Mouse (Mus musculus) G1E (cell line): ENCODE measurements at regions not wholly inside any gene's neighbourhood (a gene's known extent, or its start where the extent isn't known, plus 50 kb on each side); places are given as distances from the start of the nearest gene placed in this dataset.

Experiments used
- ATAC-seq: 2 replicates; pipeline ENCODE4 v1.8.0; 2016; ENCODE audit warnings: mild to moderate bottlenecking; ENCODE audit not compliant: insufficient number of reproducible peaks, poor library complexity, low FRiP score, severe bottlenecking; ENCODE audit errors: extremely low read depth
- DNase-seq: peaks from one replicate; pipeline ENCODE4 v3.0.0; 2012; ENCODE audit warnings: low spot score
- H3K27me3 ChIP-seq: 2 replicates; pipeline ENCODE4 v1.6.1; 2012; ENCODE audit warnings: mild to moderate bottlenecking, low read length, inconsistent platforms; ENCODE audit not compliant: insufficient read depth
- H3K36me3 ChIP-seq: replicated peaks from 2 replicates; pipeline ENCODE3; 2012; ENCODE audit warnings: mild to moderate bottlenecking, inconsistent platforms
- H3K4me1 ChIP-seq: 2 replicates; pipeline ENCODE4 v1.6.1; 2012; ENCODE audit warnings: low read depth, low read length, inconsistent platforms, mixed read lengths; ENCODE audit not compliant: insufficient read depth
- H3K4me3 ChIP-seq: 2 replicates; pipeline ENCODE4 v1.5.1; 2012; ENCODE audit warnings: low read depth, mild to moderate bottlenecking, inconsistent platforms, low read length, moderate library complexity, mixed read lengths
- H3K9me3 ChIP-seq: replicated peaks from 2 replicates; pipeline ENCODE4 v1.6.1; 2012; ENCODE audit warnings: inconsistent platforms
- CTCF ChIP-seq: IDR thresholded peaks from 2 replicates; pipeline ENCODE4 v1.5.1; 2012; ENCODE audit warnings: low read depth, low read length, inconsistent platforms, mixed read lengths
- GATA1 ChIP-seq: IDR thresholded peaks from 2 replicates; pipeline ENCODE4 v1.6.1; 2012; ENCODE audit warnings: borderline replicate concordance, low read length, inconsistent platforms, mixed read lengths
- GATA2 ChIP-seq: IDR thresholded peaks from 2 replicates; pipeline ENCODE4 v1.6.1; 2012; ENCODE audit warnings: low read depth, low read length, inconsistent platforms, borderline replicate concordance
- POLR2AphosphoS5 ChIP-seq: IDR thresholded peaks from 2 replicates; pipeline ENCODE4 v1.6.1; 2012; ENCODE audit warnings: low read depth, low read length, inconsistent platforms; ENCODE audit not compliant: insufficient replicate concordance
- TAL1 ChIP-seq: conservative IDR thresholded peaks from 2 replicates; pipeline ENCODE4 v1.6.1; 2012; ENCODE audit warnings: low read depth, low read length, inconsistent platforms, mixed read lengths

DNA sequence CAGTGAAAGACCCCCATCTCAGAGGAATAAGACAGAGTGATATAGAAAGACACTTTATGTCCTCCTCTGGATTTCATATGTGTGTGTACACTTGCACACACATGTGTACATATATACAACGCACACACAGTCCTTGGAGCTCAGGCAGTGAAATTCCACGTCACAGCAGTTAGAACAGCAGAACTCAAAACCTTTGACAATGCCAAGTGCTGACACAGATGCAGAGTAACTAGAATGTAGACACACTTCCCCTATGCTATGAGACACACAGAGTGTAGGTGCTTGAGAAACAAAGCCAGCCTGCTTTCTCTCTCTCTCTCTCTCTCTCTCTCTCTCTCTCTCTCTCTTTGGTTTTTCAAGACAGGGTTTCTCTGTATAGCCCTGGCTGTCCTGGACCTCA is 92.7 kb downstream of the Zfp36l2 start:
- ATAC-seq: no peak
- peaks cover 5% of the 10 kb centered on the region for H3K4me1 ChIP-seq
- no peaks in the 10 kb centered on the region for H3K9me3 ChIP-seq
- no peaks in the 10 kb centered on the region for H3K36me3 ChIP-seq
- H3K4me3 ChIP-seq: no peak overlapping the region
- H3K27me3 ChIP-seq: peaks cover 54% of the 10 kb centered on the region
- TF ChIP-seq TAL1 (no peak), POLR2AphosphoS5 (no peak), CTCF (no peak), GATA1 (no peak), GATA2 (no peak)
- DNase-seq: no peak

DNA sequence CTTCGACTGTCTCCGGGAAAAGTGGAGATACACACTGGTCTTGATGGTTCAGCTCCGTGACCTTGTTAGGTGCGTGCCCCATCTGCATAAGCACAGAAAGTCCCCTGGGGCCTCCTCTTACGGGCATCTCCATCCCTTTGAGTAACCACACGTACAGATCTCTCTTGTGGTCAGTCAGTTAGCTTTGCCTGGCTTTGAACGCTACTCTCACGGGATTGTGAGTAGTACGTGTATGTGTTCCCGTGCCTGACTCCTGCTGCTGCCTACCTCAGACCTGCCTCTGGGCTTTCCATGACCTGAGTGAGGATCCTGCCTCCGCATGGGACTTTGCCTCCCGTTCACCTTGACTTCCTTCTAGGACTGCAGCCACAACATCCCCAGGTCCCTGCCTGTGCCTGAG is 101.4 kb downstream of the Zfp36l2 start:
- H3K4me1 ChIP-seq: peaks cover 9% of the 10 kb centered on the region
- no peak for DNase-seq
- no peak for ATAC-seq
- no peak overlapping the region for H3K4me3 ChIP-seq
- TF ChIP-seq CTCF (no peak), GATA1 (no peak), GATA2 (no peak)
- no peaks in the 10 kb centered on the region for H3K36me3 ChIP-seq
- no peaks in the 10 kb centered on the region for H3K9me3 ChIP-seq
- peaks cover 46% of the 10 kb centered on the region for H3K27me3 ChIP-seq

DNA sequence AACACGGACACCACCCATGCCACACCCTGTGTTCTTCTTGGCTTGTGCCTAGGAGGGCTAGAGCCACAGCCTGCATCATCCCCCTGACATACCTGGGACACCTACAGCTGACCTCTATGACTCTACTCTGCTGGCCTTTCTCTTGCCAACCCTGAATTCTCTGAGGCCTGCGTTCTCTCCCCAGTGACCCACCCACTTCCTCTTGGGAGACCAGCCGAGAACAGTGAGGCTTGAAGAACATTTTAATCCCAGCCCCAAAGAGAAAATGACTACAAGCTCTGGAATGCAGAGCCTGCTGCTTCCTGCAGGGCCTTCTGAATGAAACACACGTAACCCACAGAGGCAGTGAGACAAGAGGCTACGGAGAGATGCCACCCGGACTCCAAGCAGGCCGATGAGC is 102.0 kb downstream of the Zfp36l2 start:
- DNase-seq (no peak), ATAC-seq (no peak)
- Histone ChIP-seq H3K9me3 (no peaks in the 10 kb centered on the region), H3K4me1 (peaks cover 9% of the 10 kb centered on the region), H3K36me3 (no peaks in the 10 kb centered on the region), H3K4me3 (no peak overlapping the region), H3K27me3 (peaks cover 44% of the 10 kb centered on the region)
- TF ChIP-seq GATA1: no peak
- no peak for TF ChIP-seq GATA2
- no peak for TF ChIP-seq POLR2AphosphoS5
- TF ChIP-seq TAL1: no peak
- no peak for TF ChIP-seq CTCF

DNA sequence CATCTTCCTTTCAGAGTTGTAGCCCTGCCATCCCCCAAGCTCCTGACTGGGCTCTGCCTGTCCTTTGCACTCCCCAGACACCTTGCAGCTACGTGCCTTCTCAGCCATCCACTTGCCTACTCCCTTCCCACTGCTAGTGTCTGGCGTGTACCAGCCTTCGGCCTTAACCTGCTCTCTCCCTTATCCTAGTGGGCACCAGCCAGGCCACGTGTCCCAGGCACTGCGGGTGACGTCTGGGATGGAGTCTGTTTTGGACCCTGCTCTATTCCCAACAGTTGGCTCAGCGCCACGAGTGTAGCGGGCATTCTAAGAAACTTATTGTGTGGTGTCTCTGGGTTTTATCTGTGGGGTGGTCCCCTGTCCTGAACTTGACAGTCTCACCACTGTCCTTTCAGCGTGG is 102.5 kb downstream of the Zfp36l2 start:
- Histone ChIP-seq H3K27me3 (peaks cover 41% of the 10 kb centered on the region), H3K4me1 (peaks cover 9% of the 10 kb centered on the region), H3K4me3 (no peak overlapping the region), H3K36me3 (no peaks in the 10 kb centered on the region), H3K9me3 (no peaks in the 10 kb centered on the region)
- DNase-seq: no peak
- TF ChIP-seq GATA2 (no peak), TAL1 (no peak), GATA1 (no peak), POLR2AphosphoS5 (no peak), CTCF (no peak)
- ATAC-seq: no peak

DNA sequence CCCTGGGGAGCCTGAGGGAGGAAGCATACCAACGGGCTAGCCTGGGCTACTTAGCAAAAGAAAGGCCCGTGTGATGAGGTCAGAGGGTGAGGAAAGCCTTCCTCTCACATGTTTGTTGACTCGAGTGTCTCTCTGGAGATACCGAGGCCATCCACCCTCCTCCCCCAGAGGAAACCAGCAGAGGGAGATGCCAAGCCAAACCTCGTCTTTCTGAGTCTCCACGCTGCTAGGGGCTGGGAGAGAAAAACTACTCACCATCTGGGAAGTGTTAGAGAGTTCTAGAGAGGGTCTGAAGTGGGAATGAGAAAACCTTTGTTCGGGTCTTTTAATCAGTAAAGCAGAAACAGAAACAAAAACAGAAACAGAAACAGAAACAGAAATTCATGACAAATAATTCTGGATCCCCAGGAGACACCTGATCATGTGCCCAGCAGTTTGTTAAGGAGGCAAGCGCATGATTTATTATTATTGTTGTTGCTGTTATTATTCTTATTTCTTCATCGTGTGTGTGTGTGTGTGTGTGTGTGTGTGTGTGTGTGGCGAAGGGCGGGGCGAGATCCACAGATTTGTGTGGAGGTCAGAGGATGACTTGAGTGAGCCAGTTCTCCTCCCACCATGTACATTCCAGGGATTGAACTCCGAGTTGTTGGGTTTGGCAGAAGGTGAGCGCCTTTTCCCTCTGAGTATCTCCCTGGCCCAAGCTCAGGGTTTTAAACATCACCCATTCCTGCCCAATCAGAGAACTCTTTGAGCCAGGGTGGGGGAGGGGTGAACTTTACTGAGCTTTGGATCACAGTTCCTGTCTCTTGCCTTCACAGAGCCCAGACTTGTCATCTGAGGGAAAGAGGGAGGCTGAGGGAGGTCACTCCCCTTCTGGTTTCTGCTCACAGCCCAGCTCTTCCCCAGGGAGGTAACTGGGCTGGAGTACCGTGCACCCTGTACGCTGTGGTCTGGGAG is 104.2 kb downstream of the Zfp36l2 start:
- Histone ChIP-seq H3K4me1 (peaks cover 9% of the 10 kb centered on the region), H3K27me3 (peaks cover 48% of the 10 kb centered on the region), H3K4me3 (no peak overlapping the region), H3K9me3 (no peaks in the 10 kb centered on the region), H3K36me3 (no peaks in the 10 kb centered on the region)
- TF ChIP-seq CTCF (no peak), POLR2AphosphoS5 (no peak), GATA2 (no peak)
- ATAC-seq: no peak
- DNase-seq: no peak

DNA sequence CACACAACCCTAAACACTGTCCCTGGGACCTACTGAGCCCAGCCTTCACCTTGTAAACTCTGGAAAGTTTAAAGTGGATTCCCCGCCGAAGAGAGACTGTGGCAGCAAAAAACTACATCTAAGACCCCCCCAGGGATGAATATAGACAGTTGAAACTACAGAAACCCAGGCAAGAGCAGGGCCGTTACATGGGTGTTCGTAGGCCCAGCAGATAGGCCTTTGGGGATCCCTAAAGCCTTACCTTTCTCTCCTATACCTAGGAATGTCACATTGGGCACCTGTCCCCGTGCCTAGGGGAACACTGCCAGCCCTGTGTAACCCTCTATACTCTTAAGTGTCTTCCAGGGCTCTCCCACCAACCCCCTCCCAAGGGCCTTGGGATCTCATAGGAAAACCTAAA is 105.2 kb downstream of the Zfp36l2 start:
- peaks cover 55% of the 10 kb centered on the region for H3K27me3 ChIP-seq
- DNase-seq (no peak), ATAC-seq (no peak)
- no peak overlapping the region for H3K4me3 ChIP-seq
- no peaks in the 10 kb centered on the region for H3K9me3 ChIP-seq
- no peak for TF ChIP-seq GATA2
- no peak for TF ChIP-seq POLR2AphosphoS5
- TF ChIP-seq GATA1: no peak
- no peak for TF ChIP-seq TAL1
- TF ChIP-seq CTCF: no peak
- H3K36me3 ChIP-seq: no peaks in the 10 kb centered on the region
- peaks cover 9% of the 10 kb centered on the region for H3K4me1 ChIP-seq
